Mouse (Mus musculus) erythroblast, embryonic 14.5 days (primary cell): ENCODE data around the gene Ap3s2.

Experiments
- GATA1 ChIP-seq: IDR thresholded peaks from 2 replicates; pipeline ENCODE4 v1.6.1; 2012; ENCODE audit warnings: low read length, inconsistent platforms, mixed read lengths
- TAL1 ChIP-seq: IDR thresholded peaks from 3 replicates; pipeline ENCODE4 v1.6.1; 2012; ENCODE audit warnings: low read length, inconsistent platforms, mixed read lengths

GRCm38 (mm10) chr7:79835196-79835595, 85.3 kb downstream of the Ap3s2 start:
- TF ChIP-seq TAL1: no peak
- no peak for TF ChIP-seq GATA1
